Mouse (Mus musculus): ENCODE results near the gene P3h3.
A peak's percentile ranks its signal among the peaks of the same experiment; 100 is the strongest.
"Not testable (repeated sequence)": the region's sequence is repeated elsewhere in the genome, so short reads cannot be mapped to it uniquely, and the experiment has no call there.

P3h3 gene

DNA sequence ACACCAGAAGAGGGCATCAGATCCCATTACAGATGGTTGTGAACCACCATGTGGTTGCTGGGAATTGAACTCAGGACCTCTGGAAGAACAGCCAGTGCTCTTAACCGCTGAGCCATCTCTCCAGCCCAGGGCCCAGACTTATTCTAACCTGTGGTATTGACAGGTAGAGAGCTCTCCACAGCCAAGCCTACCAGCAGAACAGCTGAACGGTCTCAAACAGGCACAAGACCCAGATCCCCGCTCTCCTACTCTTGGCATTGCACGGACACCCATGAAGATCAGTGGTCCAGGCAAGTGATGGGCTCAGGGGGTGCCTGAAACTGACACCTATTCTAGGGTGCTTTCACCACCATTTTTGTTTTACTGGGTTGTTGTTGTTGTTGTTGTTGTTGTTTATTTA is 26.4 kb downstream of the P3h3 start:
- DNase-seq (ENCODE audit: low read depth), result not testable (repeated sequence)

DNA sequence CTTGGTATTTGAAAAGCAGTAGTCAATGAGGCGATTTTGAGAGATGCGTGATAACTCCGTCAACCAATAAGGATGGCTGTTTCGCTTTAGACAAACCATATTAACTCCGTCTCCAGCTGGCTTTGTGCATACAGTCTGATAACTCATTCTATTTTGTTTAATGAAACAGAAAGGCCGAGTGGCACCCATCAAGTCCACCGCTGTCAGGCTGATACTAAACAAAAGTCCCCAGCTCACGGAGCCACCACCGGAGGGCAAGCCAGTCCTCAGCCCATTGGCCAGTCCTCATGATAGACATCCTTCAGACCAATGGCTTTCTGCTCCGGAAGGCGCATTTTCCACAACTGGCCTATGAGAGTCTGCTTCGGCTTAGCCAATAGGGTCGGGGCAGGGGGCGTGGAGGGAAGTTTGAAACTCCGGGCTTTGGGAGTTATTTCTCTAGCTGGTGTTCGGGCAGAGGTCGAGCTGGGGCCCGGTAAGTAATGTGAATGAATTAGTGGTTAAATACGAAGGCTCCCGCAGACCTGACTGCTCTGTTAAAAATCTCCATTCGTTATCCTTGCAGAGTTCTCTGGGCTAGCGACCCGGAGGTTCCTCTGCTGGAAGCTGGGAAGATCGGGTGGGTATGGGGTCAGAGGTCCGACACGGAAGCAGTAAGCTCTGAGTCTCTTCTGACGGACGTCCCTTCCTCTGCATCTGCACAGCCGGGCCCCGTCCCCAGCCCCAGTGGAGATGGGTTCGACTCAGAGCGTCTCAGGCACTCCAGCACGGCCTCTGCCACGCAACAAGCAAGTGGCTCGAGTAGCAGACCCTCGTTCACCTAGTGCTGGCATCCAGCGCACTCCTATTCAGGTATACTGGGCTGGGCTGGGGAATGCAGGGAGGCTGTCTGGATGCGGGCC is 27.5 kb downstream of the P3h3 start:
- DNase-seq (ENCODE audit: low read depth), result peak; percentile 95

DNA sequence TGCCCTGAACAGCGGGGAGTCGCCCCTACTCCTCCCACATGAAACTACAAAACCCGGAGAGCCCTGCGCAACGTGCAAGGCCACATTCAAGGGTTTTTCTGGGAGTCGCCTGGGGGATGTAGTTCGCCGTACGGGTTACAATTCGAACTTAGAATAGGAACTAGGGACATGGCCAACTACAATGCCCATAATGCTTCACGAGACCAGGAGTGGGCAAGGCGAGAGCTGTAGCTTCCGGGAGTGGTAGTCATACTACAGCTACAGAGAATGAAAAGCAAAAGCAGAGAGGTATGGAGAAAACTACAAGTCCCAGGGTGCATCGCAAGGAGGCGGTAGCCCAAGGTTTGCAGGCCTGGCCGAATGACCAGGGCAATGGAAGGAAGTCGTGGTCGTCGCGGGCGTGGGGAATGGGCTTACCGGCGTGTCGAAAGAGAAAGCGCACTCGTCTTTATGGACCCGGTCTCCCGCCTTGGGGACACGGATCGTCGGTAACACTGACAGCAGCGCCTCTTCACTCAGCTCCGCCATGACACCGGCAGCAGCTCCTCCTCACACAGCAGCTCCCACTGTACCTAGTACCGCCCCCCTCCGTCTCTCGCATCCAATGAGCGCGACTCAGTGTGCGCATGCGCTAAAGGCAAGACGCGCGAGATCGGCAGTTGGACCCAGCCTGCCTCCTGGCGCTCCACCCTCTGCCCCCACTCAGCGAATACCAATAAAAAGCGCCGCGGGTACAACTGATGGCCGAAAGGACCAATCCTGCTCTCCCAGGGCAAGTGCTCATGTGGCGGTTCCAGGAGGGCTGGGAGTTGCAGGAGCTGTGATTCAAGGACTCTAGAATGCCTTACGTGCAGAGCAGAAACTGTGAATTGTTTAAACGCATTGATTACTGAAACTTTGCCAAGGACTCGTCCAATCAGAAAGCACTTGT is 28.4 kb downstream of the P3h3 start, which contains the start of the genes Usp5 and Cdca3:
Gene Usp5 (minus strand): TSS at position 617 of the 931 bp plus-strand sequence.
Gene Cdca3 (plus strand): TSS at position 680 of the 931 bp plus-strand sequence.
- DNase-seq (ENCODE audit: low read depth), result peak; percentile 99

DNA sequence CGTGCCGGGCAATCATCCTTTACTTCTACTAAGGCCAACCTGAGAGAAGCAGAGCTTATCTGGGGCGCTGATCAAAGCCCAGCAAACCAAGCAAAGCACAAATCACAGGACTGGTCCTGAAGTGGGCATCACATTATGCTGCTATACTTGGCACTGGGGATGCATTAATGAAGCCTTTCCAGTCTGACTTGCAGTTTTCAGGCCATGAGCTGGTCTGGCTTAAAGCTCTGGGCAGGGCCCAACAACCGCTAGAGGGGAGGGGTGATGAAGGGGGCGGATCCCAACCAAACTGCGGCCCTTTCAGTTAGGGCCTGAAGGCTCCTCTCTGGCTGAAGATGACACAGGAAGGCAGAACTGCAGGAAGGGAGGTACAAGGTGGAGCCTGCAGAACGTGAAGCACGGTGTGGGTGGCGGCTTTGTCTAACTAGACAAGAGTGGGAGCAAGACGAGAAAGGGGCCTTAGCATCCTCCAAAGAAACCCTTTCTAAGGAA is 29.4 kb downstream of the P3h3 start:
- peak; percentile 50 for DNase-seq (ENCODE audit: low read depth)

DNA sequence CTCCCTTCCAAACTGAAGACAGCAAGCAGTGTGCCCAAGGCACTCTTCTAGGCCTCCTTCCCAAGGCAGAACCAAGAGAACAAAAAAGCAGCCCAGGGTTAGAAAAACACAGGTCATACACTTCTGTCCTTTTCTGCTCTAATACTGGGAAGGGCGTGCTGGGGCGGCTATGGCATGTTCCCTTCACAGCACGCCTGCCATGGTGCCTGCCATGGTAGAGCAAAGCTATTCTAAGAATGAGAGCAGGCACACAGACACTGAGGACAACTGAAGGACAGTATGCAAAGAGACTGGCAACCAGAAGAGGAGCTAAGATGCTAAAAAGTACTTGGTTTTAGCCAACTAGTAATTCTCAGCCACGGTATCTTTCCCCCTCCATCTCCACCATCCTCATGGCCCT is 35.5 kb downstream of the P3h3 start:
- no peak for DNase-seq (ENCODE audit: low read depth)

DNA sequence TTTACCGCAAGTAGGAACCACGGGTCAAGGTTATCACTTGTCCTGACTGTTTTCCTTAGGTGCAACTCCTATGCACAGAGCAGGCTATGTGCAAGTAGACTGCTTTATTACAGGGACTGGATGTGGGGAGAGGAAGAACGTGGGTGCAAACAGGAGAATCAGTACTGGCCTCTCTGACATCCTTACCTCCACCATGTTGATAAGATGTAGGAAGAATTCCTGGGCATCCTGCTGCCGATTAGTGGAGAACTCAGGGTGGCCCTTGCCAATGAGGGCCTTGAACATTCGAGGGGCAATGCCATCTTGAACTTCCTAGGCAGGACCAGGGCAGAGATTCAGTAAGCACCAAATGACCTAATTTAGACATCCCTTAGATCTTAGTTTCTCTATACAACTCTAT is 36.7 kb downstream of the P3h3 start:
- DNase-seq (ENCODE audit: low read depth), result no peak

DNA sequence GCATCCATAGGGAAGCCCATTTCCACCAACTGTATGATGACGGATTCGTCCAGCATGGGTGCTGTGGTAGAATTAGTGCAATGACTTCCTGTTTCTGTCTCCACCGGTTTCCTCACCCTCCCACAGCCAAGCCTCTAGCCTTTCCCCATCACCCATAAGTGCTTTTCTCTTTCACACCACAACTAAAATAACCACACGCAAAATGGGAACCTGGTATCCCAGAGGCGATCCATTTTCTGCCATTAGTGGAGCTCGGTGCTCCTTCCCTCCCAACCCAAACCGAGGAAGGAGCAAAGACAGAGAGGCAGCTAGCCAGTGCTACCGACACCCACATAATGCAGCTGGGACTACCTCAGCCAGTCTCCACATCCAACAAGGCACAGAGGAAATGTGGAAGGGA is 39.6 kb downstream of the P3h3 start:
- no peak for DNase-seq (ENCODE audit: low read depth)

DNA sequence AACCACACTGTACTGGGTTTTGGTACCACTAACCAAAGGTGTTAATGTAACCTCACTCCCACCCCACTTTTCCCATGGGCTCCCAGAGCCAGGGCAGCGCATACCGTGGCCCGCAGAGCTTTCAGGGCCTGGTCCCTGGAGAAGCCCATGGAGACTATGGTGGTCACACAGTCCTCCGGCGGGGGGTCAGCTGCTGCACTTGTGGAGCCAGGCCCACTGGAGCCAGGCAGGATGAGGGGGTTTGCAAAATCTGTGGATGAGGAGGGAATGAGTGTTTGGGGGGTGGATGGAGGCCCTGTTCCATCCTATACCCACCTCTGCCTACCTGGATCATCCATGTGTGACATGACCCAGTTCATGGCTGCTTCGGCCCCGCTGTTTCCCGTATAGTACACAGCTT is 40.0 kb downstream of the P3h3 start:
- DNase-seq (ENCODE audit: low read depth), result no peak

DNA sequence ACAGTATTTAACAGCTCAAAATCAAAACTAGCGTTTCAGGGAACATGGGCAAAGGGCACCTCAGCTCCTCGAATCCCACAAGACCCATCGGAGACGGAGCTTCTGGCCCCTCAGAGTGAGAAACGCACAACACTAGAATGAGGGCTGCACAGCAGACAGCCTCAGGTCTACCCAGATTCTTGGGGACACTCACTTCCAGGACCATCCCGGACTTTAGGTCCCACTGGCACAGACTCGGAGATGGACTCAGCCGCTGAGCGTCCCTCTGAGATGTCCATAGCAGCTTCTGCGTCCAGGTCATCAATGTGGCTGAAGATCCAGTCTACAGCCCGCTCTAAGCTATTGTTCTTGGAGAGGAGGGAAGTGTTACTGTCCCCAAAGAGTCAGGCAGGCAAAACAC is 40.4 kb downstream of the P3h3 start:
- DNase-seq (ENCODE audit: low read depth), result no peak

DNA sequence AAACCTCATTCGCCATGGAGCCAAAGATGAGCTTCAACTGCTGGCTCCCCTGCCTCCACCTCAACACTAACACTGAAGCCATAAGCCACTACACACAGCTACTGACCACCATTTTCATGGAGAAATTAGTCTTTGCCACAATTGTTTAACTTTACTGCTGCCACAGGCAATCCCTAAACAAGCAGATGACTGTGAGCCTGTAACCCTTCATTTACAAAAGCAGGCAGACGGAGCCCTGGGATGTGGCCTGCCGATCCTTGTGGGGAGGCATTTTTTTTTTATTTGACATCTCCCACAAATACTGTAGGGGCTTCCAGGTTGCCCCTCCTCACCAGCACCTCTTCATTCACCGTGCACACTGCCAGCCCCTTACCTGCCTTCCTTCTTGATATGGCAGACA is 40.9 kb downstream of the P3h3 start:
- DNase-seq (ENCODE audit: low read depth), result no peak

DNA sequence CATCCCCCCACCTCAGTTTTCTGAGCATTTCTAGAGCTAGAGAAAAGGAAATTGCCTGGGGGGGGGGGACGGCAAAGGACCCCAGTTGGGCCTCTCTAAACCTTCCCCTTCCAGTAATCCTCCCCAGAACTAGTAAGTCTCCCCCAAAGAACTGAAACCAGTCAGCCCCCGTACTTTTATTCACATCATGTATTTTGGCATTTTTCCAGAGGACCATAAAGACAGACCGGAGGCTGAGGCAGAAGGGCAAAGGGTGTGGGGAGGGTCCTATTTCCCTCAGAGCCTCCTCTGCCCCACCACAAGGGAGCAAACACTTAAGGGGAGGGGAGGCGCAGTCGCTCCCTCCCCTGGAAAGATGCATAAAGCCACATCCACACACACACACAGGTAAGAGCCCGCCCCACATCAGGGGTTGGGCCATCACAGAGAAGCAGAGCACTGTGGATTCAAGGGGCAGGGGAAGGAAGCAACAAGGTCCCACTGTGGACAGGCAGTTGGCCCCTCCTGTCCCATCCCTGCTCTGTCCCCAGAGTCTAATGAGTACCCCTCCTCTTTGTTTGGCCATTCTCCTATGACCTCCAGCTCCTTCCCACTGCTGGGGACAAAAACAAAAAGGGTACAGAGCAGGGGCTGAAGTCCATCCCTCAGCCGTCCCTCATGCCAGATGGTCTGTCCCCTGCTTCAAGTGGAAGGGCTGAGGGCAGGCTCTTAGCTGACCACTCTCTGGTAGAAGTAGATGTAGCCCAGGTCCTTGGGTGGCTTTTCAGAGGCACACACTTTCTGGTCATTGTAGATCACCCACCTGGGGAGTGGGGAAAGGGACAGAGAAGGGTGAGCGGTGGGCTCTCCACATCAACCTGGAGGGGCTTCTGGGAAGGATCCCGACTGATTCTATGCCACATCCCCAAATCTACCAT is 42.4 kb downstream of the P3h3 start:
- DNase-seq (ENCODE audit: low read depth), result no peak

DNA sequence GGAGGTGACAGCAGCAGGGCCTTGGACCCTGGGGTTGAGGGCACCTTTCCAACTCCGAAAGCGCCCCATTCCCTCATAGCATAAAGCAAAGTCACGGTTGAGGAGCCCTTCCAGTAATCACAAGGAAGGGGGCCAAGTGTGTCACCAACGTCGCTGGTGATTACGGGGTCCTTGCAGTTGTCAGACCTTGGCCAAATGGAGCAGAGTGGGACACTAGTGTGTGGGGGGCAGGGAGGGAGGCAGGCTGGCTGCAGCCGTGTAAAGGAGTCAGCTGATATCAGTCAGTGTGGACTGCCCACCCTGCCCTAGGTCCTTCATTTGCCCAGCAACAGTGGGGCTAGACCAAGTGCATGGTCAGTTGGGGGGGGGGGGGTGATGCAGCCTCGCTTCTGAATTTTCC is 43.1 kb downstream of the P3h3 start:
- no peak for DNase-seq (ENCODE audit: low read depth)

DNA sequence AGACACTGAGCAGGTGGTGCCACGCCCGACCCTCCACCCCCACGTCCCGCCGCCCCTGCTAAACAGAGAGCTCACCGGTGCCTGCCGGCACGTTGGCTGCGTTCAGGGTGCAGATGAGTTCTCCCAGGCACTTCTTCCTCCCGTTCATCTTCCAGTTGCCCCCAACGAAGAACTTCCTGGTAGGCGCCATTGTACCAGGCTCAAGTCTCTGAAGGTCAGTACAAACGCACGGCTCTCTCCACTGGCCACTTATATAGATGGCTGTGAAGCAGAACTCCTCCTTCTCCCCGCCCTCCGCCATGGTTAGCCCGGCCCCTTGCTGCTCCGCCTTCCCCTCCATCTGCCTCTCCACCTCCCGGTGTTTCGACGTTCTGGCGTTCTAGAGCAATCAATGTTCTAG is 43.6 kb downstream of the P3h3 start, which contains the start of gene Tpi1:
Gene Tpi1 (minus strand): TSS at position 364 of the 400 bp plus-strand sequence.
- DNase-seq (ENCODE audit: low read depth), result peak; percentile 83

DNA sequence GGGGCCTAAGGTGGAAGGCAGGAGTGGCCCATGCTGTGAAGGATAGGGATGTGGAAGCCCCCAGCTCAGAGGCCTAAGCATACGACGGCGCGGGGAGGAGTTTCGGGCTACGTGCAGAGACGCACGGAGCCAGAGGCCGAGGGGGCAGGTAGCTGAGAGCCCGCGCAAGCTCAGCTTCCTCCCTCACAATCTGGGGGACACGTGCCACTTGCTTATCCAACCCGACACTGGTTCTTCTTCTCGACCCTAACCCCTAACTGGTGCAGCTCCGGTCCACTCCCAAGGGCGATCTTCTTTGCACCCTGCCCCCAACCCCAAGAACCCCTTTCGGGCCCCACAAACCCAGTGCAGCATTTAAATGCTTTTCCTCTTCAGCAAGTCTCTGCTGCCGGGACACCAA is 44.1 kb downstream of the P3h3 start:
- DNase-seq (ENCODE audit: low read depth), result peak; percentile 72

DNA sequence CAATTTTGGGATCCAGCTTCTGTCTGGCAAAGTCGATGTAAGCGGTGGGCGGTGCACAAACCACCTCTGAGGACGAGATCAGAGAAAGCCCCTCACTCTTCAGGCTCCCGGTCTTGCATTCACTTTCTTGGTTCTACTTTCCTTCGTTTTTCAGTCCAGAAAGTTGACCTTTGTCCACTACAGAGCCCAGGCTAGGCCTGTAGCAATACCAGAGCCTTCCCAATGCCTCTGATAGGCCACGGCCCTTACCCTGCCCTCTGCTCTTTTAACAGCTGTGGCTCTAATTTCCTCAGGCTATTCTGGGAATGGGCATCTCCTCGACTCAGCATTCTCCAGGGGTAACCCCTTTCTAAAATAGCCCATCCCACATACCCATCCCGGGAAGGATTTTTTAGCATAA is 44.7 kb downstream of the P3h3 start:
- DNase-seq (ENCODE audit: low read depth), result no peak

DNA sequence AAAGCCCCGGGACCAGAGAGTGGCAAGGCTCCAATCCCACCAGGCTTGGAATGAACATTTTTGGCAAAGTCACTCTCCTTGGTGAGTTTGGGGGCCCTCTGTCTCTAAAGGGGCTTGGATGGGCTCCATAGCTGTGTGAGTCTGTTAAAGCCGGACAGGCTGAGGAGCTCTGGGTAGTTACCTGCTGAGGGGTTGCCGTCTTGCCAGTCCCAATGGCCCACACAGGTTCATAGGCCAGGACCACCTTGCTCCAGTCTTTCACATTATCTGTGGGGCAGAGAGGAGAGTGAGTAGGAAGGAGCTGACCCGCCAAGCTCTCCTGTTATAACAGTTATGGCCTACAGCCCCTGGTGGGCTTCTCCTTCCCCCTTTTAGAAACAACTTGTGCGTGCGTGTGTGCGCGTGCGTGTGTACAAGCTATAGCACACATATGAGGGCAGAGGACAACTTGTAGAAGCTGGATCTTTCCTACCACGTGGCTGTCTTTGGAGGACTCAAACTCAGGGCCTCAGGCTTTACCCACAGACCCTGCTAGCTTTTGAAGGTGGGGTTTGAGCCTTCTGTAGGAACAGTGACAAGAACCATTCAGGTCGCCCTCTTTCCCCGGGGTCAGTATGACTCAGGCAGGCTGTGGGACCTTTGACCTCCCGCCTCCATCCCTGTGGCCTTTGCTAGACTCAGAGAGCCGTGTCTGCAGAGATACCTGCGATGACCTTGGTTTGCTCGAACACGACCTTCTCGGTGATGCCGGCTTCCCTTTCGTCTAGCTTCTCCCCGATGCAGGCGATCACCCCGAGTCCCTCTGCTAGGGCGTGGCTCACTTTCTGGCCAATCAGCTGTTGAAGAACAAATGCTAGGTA is 45.6 kb downstream of the P3h3 start:
- DNase-seq (ENCODE audit: low read depth), result no peak

DNA sequence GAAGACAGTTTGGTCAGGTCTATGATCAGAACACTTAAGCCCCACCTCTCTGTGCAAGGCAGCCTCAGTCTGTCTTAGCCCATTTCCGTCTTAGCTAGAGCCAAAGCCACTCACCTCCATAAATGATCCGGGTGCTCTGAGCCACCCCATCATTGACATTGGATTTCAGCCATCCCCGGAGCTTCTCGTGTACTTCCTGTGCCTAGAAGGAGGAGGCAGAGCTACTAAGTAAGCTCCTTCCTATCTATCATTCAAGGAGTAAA is 46.2 kb downstream of the P3h3 start:
- no peak for DNase-seq (ENCODE audit: low read depth)

DNA sequence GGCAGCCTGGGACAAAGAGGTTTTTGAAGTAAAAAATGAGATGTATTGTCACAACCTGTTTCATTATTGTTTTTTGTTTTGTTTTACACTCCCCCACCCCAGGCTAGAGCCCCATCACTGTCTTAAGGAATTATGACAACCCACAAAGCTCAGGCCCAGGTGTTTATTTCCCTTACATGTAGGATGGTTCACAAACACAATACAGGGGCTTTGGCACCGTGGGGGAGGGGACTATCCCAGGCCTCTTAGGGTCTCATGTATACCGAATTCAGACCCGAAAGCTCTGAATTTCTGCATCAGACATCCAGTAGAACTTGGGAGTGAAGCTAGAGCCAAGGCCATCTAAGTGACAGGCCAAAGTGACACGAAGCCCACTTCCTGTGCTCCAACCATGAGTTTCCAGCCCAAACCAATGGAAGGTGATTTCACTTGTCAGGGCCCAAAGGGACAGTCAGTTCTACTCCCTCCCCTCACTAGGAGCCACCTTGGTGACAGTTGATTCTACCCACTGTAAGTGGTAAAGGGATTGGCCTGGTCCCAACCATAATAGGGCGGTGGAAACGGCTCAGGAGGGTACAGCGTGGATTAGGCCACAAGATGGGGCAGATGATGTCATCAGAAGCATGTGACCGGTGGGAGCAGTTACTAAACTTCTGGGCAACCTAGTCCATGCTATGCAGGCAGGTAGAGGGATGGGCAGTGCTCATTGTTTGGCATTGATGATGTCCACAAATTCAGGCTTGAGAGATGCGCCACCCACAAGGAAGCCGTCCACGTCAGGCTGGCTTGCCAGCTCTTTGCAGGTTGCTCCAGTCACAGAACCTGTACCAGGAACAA is 46.8 kb downstream of the P3h3 start:
- not testable (repeated sequence) for DNase-seq (ENCODE audit: low read depth)

DNA sequence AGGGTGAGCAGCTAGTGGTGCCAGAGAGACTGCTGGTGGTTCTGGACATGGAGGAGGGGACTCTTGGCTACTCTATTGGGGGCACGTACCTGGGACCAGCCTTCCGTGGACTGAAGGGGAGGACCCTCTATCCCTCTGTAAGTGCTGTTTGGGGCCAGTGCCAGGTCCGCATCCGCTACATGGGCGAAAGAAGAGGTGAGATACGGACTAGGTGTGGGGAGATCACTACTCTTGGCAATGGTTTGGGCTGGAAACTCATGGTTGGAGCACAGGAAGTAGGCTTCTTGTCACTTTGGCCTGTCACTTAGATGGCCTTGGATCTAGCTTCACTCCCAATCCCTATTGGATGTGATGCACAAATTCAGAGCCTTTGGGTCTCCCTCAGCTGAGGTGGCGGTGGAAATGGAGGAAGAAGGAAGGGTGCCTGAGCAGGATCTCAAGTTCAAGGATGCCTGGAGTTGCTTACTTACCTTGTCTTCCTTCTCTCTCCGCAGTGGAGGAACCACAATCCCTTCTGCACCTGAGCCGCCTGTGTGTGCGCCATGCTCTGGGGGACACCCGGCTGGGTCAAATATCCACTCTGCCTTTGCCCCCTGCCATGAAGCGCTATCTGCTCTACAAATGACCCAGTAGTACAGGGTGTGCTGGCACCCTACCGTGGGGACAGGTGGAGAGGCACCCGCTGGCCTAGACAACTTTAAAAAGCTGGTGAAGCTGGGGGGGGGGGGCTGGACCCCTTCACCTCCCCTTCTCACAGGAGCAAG is 47.6 kb downstream of the P3h3 start:
- no peak for DNase-seq (ENCODE audit: low read depth)
